Mouse (Mus musculus) kidney, embryonic 14.5 days (tissue): Measurements from ENCODE around the gene Snx9. TPM values are rescaled to one million over a fixed set of nuclear protein-coding genes. Genes with fewer than 3 reads are reported as not detected.

ENCODE experiments used
- ATAC-seq: fragments of 200-750 bp; cut with Nextera tagmentation; 2 replicates; pipeline ENCODE4 v1.8.0; 2017; ENCODE audit warnings: moderate number of reproducible peaks, mild to moderate bottlenecking, moderate TSS enrichment, moderate library complexity; ENCODE audit not compliant: low FRiP score, low TSS enrichment
- H3K27ac ChIP-seq: fragments of 300-500 bp; sonication (generic); 2 replicates; pipeline ENCODE4 v1.5.1; 2014; ENCODE audit warnings: low read depth, mild to moderate bottlenecking, low read length, moderate library complexity, mixed read lengths
- H3K27me3 ChIP-seq: fragments of 300-500 bp; sonication (generic); 2 replicates; pipeline ENCODE4 v1.6.1; 2014; ENCODE audit warnings: mild to moderate bottlenecking, low read length; ENCODE audit not compliant: control insufficient read depth, insufficient read depth
- H3K36me3 ChIP-seq: fragments of 300-500 bp; sonication (generic); 2 replicates; pipeline ENCODE4 v1.6.1; 2014; ENCODE audit warnings: low read length, mixed read lengths; ENCODE audit not compliant: control insufficient read depth, insufficient read depth
- H3K4me1 ChIP-seq: fragments of 300-500 bp; sonication (generic); 2 replicates; pipeline ENCODE4 v1.6.1; 2014; ENCODE audit warnings: low read length, mixed read lengths; ENCODE audit not compliant: control insufficient read depth, insufficient read depth
- H3K4me2 ChIP-seq: fragments of 300-500 bp; sonication (generic); replicated peaks from 2 replicates; pipeline ENCODE4 v1.6.1; 2014; ENCODE audit warnings: low read depth, mild to moderate bottlenecking, low read length
- H3K4me3 ChIP-seq: fragments of 300-500 bp; sonication (generic); 2 replicates; pipeline ENCODE4 v1.5.1; 2014; ENCODE audit warnings: mild to moderate bottlenecking, low read length
- H3K9ac ChIP-seq: fragments of 300-500 bp; sonication (generic); 2 replicates; pipeline ENCODE4 v1.6.1; 2014; ENCODE audit warnings: low read depth, mild to moderate bottlenecking, low read length, moderate library complexity
- H3K9me3 ChIP-seq: fragments of 300-500 bp; sonication (generic); 2 replicates; pipeline ENCODE4 v1.6.1; 2016; ENCODE audit warnings: low read length; ENCODE audit not compliant: control insufficient read depth
- WGBS: fragments of 180-500 bp; shearing (Covaris S2); extraction: QIAGEN DNeasy Blood & Tissue Kit; methylation state at CpG from one replicate; pipeline ENCODE4 v1.1.7; 2014; 5-methylcytosine and 5-hydroxymethylcytosine counted together
- polyA plus RNA-seq: library from polyadenylated mRNA; unstranded; fragments of >200 nt; fragmentation: Nextera tagmentation; extraction: Ambion mirVana; gene quantifications from 2 replicates; pipeline ENCODE4 v1.2.1, GENCODE M21; 2014

Snx9 gene
- polyA plus RNA-seq, 1 experiment from 2014 or later, result 44.5 TPM

DNA sequence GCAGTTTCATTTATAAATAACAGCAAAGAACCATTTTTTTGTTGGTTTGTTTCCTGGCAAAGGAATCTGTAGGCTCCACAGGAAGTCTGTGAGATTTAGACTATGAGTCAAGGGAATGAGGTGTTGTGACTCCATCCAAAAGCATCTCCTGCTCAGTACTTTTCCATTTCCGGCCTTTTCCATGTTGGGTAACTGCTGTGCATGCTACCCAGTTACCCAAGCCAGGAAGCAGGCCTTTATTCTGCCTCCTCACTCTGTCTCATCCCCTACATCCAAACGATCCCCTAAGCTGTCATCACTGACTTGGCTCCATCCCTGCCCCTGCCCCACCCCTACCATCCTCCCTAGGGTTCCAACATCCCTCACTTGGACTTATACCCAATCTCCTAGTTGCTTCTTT is 18.6 kb upstream of the Snx9 start:
- WGBS, result 72% methylated on average over 2 of the region's 2 CpGs
- no peak for ATAC-seq
- H3K27ac ChIP-seq, result no peak overlapping the region

DNA sequence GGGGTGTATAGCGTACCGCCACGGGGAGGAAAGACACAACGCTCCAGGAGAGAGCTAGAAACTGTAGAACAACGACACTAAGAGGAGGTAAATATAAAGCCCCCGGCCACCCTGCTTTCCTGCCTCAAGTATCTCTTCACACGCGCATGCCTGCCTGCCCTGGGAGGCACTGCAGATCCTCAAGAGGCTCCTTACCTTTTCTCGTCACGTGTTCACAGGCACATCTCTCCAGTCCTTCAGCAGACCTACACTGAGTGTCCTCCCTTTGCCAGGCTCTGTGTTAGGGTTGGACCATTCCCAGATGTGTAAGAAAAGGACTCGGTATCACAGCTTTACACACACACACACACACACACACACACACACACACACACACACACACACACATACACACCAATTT is 18.1 kb upstream of the Snx9 start:
- Histone ChIP-seq H3K27ac (no peak overlapping the region), H3K9ac (no peak overlapping the region), H3K27me3 (no peaks in the 10 kb centered on the region), H3K4me1 (peaks cover 13% of the 10 kb centered on the region), H3K4me2 (no peak overlapping the region), H3K9me3 (no peaks in the 10 kb centered on the region), H3K36me3 (no peaks in the 10 kb centered on the region), H3K4me3 (no peak overlapping the region)
- ATAC-seq, result no peak
- 88% methylated on average over 11 of the region's 11 CpGs for WGBS

More for the DNA sequence above, 18.6 kb upstream of the Snx9 start:
- Histone ChIP-seq H3K9ac (no peak overlapping the region), H3K4me1 (peaks cover 13% of the 10 kb centered on the region), H3K4me3 (no peak overlapping the region), H3K36me3 (no peaks in the 10 kb centered on the region), H3K27me3 (no peaks in the 10 kb centered on the region), H3K4me2 (no peak overlapping the region), H3K9me3 (no peaks in the 10 kb centered on the region)

DNA sequence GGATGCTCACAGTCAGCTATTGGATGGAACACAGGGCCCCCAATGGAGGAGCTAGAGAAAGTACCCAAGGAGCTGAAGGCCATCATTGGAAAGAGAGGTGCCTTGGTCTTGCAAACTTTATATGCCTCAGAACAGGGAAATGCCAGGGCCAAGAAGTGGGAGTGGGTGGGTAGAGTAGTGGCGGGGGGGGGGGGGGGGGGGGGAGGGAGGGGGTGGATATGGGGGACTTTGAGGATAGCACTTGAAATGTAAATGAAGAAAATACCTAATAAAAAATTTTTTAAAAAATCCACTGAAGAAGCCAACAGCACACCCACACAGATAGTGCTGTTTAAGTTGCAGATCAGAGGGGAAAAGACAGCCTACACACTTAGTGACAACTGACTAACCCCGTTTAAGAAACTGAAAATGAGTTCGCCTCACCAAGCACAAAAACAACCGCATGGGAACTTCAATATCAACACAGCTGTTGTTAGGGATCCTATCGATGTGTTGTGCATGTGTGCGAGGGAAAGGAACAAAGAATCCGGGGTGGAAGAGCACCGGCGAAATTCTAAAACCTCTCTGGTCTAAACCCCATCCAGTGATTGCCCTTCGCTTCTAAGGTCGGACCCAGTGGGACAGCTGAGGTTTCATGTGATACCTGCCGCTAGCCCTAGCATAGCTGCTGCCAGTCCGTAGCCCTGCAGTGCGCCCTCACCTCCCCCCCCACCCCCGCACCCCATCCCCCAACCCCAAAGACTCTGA is 13.1 kb upstream of the Snx9 start:
- H3K27me3 ChIP-seq, result no peaks in the 10 kb centered on the region
- H3K9me3 ChIP-seq, result no peaks in the 10 kb centered on the region
- no peaks in the 10 kb centered on the region for H3K36me3 ChIP-seq
- no peak for ATAC-seq
- WGBS, result 20% methylated on average over 15 of the region's 15 CpGs
- no peak overlapping the region for H3K27ac ChIP-seq
- H3K4me3 ChIP-seq, result no peak overlapping the region
- H3K4me1 ChIP-seq, result no peaks in the 10 kb centered on the region
- peak overlapping the region; percentile 30 for H3K4me2 ChIP-seq
- H3K9ac ChIP-seq, result 0 out of 2 replicates have a peak overlapping the region, but pooled peaks have one; percentile 31

DNA sequence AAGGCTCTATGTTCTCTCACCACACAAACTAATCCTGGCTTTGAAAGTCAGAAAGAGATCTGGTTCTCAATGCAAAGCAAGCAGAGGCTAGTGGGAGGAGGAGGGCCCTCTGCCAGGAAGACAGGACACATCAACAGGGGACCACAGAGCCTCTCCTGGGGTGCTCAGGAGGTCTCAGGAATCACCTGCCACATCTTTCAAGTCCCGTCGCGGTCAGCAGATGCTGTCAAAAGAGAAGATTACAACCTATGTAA is 12.6 kb upstream of the Snx9 start:
- H3K4me1 ChIP-seq, result no peaks in the 10 kb centered on the region
- WGBS, result 29% methylated on average over 3 of the region's 3 CpGs
- no peak for ATAC-seq
- no peak overlapping the region for H3K9ac ChIP-seq
- no peaks in the 10 kb centered on the region for H3K27me3 ChIP-seq
- no peaks in the 10 kb centered on the region for H3K36me3 ChIP-seq
- no peak overlapping the region; the same call in 1 of the 2 replicates for H3K4me2 ChIP-seq
- H3K9me3 ChIP-seq, result no peaks in the 10 kb centered on the region; the same call in 1 of the 2 replicates
- no peak overlapping the region for H3K27ac ChIP-seq
- H3K4me3 ChIP-seq, result no peak overlapping the region

DNA sequence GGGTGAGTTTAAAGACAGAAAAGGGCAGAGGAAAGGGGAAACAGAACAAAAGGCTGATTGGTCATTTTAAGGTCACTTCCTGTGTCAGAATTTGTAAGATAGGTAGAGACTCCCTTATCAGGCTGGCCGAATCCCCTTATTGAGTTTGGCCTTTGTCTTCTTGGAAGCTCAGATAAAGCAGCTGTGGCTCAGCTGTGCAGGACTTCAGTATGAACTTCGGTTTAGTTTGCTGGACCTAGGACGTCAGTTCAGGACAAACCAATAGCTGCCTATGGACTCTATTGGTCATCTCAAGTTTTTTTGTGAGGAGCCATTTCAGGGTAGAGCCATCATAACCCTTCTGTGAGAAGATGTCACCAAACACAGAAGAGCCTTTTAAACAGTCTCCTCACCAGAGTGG is 12.2 kb upstream of the Snx9 start:
- no peak overlapping the region for H3K27ac ChIP-seq
- H3K36me3 ChIP-seq, result no peaks in the 10 kb centered on the region
- H3K9ac ChIP-seq, result no peak overlapping the region
- no peaks in the 10 kb centered on the region for H3K4me1 ChIP-seq
- H3K27me3 ChIP-seq, result no peaks in the 10 kb centered on the region
- ATAC-seq, result no peak
- H3K4me2 ChIP-seq, result no peak overlapping the region
- no peak overlapping the region for H3K4me3 ChIP-seq
- WGBS, result 63% methylated on average over 3 of the region's 3 CpGs
- H3K9me3 ChIP-seq, result peaks cover 2% of the 10 kb centered on the region; the same call in 1 of the 2 replicates

DNA sequence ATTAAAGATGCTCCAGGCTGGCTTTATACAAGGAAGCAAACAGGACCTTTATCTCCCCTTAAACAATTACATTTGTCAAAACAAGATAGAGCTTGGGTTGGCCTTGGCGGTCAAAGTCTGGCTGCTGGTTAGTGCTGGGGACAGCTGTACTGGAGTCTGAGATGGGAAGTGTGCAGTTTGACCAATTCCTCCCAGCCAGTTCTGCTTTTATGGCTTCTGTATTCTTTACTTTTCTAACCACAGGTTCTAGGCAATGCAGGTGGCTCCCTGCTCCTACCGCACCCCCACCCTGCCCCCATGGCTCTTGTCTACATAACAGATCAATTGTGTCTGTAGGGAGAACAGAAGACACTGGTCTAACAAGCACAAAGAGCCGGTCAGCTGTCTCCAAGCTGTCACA is 11.2 kb upstream of the Snx9 start:
- WGBS, result 84% methylated on average over 3 of the region's 3 CpGs
- H3K9ac ChIP-seq, result no peak overlapping the region
- peaks cover 2% of the 10 kb centered on the region; the same call in 1 of the 2 replicates for H3K9me3 ChIP-seq
- no peak overlapping the region for H3K4me2 ChIP-seq
- H3K27ac ChIP-seq, result no peak overlapping the region
- no peaks in the 10 kb centered on the region for H3K27me3 ChIP-seq
- no peak for ATAC-seq
- no peaks in the 10 kb centered on the region for H3K36me3 ChIP-seq
- H3K4me3 ChIP-seq, result no peak overlapping the region
- no peaks in the 10 kb centered on the region for H3K4me1 ChIP-seq

DNA sequence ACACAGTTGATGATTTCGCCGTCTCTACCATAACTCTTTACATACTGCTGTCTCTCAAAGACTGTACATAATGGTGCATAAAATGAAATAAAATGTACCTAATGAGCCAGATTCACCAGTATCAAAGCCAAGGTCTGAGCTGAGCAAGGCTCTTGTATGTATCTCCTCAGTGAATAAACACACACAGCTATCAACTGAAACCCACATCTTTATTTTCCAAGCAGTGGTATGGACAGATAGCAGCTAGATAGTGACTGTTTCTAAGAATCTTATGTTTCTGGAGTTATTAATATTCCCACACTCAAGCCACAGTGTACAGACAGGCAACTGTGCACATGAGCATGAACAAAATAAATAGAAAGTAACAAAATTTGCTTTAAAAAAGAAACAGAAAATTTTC is 10.7 kb upstream of the Snx9 start:
- Histone ChIP-seq H3K9me3 (peaks cover 2% of the 10 kb centered on the region; the same call in 1 of the 2 replicates), H3K36me3 (no peaks in the 10 kb centered on the region), H3K4me1 (no peaks in the 10 kb centered on the region), H3K27me3 (no peaks in the 10 kb centered on the region), H3K4me3 (no peak overlapping the region), H3K9ac (no peak overlapping the region), H3K4me2 (no peak overlapping the region), H3K27ac (no peak overlapping the region)
- no peak for ATAC-seq
- WGBS, result 95% methylated on average over 2 of the region's 2 CpGs

DNA sequence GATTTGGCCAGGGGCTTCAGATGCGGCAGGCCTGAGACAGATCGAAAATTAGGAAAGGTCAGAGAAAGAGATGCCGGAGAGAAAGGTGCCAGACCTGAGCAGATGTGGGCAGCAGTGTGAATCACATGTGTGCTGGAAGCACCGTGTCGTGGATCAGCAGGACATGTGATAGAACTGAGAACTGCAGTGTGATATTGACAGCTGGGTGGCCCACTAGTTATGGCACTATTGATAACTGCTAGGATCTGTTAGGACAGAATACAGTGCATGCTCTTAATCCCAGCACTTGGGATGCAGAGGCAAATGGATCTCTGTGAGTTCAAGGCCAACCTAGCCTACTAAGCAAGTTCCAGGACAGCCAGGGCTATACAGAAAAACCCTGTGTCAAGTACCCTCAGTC is 10.3 kb upstream of the Snx9 start:
- Histone ChIP-seq H3K27ac (no peak overlapping the region), H3K9ac (no peak overlapping the region), H3K9me3 (peaks cover 2% of the 10 kb centered on the region; the same call in 1 of the 2 replicates), H3K27me3 (no peaks in the 10 kb centered on the region), H3K36me3 (no peaks in the 10 kb centered on the region), H3K4me1 (no peaks in the 10 kb centered on the region), H3K4me2 (no peak overlapping the region), H3K4me3 (no peak overlapping the region)
- WGBS, result 92% methylated on average over 5 of the region's 5 CpGs
- ATAC-seq, result no peak

DNA sequence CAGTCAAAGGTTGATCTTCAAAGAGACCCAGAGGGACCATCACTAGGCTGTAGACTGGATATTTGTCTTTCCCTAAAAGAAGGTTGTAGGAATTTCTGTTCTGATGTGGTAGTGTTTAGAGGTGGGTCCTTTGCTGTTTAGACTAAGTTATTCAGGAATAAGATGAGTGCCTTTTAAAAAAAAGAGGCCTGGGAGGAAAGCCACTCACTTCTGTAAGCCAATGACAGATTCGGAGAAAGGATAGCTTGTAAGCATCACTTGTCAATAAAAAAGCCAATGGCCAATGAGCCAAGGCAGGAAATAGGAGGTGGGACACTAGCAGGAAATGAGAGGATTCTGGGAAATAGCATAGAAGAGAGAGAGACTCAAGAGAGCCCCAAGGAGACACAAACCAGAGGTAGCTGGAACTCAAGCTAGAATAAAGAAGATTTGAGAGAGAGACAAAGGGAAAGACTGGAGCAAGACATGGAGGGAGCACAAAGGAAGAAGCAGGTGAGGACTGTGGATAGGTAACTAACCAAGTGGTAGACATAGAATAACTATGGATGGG is 9.8 kb upstream of the Snx9 start:
- H3K4me2 ChIP-seq, result no peak overlapping the region
- H3K27me3 ChIP-seq, result no peaks in the 10 kb centered on the region
- no peak overlapping the region for H3K9ac ChIP-seq
- no peak for ATAC-seq
- 91% methylated on average over 1 of the region's 1 CpGs for WGBS
- H3K9me3 ChIP-seq, result peaks cover 2% of the 10 kb centered on the region; the same call in 1 of the 2 replicates
- H3K36me3 ChIP-seq, result no peaks in the 10 kb centered on the region
- H3K4me3 ChIP-seq, result no peak overlapping the region
- H3K4me1 ChIP-seq, result no peaks in the 10 kb centered on the region
- no peak overlapping the region for H3K27ac ChIP-seq
